Mouse (Mus musculus) cerebellum, postnatal 25 days (tissue): ENCODE results near the gene Mecr.

Experiments
- DNase-seq, 2 experiments: peaks; one replicate each; pipeline ENCODE4 v3.0.0; 2021; ENCODE audit warnings: mixed read lengths in 2 of 2

The Mecr gene

DNA sequence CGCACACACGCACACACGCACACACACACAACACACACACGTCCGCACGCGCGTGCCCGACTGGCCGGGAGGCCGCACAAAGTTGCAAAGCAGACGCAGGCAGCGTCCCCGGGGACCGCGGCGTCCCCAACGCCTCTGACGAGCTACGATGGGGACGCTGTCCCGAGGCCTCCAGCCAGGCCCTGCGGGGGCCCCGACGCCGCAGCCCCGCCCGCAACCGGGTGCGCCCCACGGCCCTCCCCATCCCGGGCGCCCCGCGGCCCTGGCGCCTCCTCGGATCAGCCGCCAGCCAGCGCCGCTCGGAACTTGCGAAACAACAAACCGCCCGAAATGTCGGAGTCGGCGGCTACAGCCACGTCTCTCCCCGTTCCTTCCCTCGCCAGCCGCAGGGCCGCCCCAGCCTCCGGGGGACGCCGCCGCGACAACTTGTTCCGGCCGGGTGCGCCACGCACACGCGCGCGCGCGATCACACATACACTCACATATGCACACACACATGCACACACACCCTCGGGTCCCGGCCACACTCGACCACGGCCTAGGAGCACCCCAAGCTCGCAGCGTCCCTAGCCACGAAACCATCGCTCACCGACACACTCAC lies 6.3 kb upstream of the Mecr start:
- DNase-seq, result peak; percentile 61 to 63

DNA sequence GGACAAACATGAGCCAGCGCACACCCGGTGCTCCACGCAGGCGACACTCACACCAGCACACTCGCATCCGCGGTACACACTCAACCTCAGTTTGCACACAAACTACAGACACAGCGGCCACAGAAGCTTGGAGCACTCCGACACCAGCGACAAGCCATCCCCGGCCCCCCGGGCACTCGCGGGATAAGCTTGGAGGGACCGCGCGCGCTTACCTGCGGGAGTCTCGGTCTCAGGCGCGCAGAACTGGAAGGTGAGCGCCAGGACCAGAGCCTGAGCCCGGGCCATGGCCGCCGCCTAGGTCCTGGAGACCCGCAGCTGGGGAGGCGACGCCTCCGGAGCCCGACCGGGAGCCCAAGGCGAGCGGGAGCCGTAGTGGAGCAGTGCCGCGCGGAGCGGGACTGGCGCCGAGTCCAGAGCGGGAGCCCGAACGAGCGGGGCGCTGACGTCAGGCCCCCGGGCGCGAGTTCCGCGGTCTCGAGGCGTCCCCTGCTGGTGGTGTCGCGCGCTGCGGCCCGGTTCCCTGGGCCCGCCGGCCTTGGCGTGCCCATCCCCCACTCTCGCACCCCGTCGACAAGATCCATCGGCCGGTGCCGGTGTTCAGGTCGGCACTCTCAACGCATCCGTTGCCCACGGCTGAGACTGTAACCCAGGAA lies 5.3 kb upstream of the Mecr start, which contains the start of gene Ptpru:
Ptpru (minus strand) TSS at position 417 of the 653 bp plus-strand sequence.
- peak; percentile 98 to 99 for DNase-seq

DNA sequence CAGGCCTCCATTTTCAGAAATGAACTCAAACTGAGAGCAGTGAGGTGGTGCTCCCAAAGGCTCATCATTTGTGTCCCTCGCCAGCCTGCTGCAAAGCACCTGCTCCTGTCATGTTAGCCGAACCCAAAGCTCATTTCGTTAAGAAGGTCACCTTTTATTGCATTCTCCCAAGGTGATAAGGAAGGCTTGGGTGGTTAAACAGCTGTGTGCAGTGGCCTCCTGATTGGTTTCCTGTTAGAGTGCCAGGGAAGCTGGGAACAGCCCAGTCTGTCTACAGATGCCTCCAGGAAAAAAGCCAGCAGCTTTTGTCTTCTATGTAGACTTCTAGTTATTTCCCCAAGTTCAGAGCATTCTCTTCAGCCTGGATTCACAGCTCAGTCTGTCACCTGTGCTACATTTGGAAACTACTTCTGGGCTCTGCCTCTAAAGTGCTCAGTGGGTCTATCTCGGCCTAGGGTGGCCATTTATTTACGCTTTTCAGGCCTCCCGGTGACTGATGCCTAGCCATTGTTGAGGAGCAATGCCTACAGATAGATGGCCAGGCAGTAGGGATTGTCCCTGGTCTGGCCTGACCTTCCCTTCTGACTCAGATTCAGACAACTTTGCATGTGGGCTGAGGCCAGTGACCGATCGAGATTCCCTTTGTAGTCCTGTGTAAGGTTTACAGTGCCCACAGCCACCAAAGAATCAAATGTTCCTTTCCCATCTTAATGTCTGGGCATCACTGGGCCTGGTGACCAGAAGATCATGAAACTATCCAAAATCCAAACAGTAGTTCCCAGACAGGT lies 2.9 kb downstream of the Mecr start:
- no peak for DNase-seq

DNA sequence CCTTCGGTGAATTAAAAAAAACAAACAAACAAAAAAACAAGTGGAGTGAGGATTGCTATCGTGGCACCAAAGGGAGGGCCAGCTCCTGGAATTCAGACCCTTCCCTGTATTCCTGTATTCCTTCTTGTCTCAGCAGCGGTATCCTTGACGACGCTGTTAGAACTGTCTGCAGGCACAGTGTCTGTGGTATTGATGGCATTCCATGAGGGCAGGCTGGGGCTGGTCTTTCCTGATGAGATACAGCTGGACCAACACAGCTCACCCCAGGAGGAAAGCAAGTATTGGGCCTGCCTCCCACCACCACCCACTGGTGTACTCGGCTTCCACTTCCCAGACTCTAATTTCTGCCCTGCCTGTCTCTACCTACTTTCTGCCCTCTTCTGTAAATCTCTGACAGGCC lies 4.8 kb downstream of the Mecr start:
- no peak for DNase-seq

DNA sequence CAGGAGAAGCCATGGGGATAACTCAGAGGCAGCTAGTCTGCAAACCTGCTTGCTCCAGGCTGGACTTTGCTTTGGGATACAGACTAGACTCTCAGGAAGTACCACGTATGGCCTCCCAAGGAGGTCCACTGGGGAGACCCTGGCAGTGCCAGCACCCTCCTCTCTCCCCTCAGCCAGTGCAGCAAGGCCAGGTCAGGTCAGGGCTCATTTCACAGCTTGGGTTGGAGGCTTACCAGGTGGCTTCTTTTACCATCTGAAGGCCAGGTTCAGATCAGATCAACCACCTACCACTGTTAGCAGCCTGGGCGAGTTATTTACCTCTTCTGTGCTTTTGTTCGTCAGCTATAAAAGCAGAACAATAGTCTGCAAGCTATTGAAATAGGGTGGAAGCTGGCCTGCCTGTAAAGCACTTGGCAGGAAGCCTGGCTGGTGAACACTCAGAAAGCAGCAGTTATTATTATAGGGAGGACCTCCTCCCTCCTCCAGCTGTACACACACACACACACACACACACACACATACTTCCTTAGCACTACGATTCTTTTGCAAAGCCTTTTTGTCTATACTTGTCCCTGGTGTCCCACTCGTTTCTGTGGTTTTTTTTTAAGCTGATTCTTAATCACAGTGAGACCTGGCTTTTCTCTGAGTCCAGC lies 6.8 kb downstream of the Mecr start:
- DNase-seq, result no peak

DNA sequence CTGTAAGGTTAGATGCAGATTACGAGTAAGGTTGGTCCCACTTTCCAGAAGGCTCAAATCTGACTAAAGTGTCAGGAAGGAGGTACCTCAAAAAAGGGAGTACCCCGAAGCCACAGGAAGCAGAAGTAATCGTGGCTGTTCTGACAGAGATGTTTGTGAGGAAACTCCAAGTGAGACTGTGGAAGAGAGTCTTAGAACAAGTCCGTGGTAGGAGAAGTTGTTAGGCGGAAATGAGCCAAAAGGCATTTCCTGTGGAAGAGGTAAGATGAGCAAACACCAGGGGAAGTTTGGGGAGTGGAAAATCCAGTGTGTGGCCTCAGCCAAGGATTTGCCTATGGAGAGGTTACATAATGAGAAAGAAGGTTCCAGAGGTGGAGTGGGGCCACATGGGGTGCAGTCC lies 11.7 kb downstream of the Mecr start:
- no peak for DNase-seq

DNA sequence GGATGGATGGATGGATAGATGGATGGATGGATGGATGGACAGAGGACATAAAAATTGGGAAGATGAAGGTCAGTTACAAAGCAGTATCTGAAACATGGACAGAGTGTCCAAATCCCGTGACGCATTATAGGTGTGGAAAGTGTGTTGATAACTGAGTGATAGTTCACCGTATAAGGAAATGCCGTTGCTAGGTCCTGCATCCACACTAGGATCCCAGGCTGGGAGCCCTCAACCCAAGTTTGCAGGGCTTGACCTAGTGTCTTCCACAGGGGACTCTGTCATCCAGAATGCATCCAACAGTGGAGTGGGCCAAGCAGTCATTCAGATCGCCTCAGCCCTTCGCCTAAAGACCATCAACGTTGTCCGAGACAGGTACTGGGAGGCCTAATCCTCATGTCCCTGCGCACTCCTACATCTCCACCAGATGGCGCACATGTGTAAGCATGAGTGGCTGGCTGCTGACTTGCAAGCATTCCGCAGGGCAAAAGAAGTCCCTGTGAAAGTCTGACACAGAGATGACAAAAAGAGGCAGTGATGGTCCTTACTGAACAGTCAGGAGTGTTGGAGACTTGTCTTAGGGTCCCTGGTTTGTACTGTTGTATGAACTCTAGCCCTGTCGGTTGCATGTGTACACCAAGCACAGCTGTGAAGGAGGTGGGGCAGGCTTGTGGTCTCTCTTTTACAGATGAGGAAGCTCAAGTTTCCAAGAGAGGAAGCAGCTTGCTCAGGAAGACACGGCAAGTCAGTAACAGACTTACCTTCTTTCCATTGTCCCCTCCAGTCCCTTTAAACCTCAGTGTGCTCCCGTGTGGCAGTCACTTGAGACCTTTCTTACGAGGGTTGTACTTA lies 17.4 kb downstream of the Mecr start:
- DNase-seq, result peak; percentile 79 to 89

DNA sequence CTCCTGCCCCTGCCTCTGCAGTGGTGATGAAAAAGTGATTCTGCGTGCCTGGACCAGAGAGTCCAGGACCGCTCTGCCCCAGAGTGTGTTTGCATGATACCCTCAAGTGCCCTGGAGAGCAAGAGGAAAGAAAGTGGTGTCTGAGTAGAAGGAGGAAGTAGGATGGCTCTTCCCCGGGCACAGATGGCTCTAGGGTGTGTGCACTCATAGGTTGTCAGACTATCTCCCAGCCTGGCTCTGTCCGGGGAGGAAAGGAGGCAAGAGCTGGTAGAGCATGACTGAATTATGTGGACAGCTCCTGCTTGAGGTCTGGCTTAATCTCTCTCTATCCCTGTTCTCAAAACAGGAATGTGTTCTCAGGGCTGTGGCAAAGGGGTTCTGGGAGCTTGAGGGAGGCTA lies 18.1 kb downstream of the Mecr start:
- no peak for DNase-seq

DNA sequence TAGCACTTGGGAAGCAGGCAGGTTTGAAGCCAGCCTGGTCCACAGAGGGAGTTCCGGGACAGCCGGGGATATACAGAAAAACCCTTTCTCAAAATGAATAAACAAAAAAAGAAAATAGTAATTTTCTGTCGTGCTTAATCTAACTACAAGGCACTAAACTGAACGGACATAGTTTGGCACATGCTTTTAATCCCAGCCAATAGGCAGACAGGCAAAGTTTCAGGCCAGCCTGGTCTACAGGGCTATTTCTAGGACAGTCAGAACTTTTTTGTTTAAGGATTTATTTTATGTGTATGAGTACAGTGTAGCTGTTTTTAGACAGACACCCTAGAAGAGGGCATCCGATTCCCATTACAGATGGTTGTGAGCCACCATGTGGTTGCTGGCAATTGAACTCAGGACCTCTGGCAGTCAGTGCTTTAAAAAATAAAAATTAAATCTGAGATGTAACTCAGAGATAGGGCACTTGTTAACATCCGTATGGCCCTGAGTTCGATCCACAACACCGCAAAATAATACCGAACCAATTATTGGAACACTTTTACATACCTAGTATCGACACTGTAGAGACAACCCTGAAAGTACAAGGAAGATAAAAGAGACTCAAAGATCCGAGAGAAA lies 29.5 kb downstream of the Mecr start:
- peak in 1 of 2 experiments; percentile 19 for DNase-seq

DNA sequence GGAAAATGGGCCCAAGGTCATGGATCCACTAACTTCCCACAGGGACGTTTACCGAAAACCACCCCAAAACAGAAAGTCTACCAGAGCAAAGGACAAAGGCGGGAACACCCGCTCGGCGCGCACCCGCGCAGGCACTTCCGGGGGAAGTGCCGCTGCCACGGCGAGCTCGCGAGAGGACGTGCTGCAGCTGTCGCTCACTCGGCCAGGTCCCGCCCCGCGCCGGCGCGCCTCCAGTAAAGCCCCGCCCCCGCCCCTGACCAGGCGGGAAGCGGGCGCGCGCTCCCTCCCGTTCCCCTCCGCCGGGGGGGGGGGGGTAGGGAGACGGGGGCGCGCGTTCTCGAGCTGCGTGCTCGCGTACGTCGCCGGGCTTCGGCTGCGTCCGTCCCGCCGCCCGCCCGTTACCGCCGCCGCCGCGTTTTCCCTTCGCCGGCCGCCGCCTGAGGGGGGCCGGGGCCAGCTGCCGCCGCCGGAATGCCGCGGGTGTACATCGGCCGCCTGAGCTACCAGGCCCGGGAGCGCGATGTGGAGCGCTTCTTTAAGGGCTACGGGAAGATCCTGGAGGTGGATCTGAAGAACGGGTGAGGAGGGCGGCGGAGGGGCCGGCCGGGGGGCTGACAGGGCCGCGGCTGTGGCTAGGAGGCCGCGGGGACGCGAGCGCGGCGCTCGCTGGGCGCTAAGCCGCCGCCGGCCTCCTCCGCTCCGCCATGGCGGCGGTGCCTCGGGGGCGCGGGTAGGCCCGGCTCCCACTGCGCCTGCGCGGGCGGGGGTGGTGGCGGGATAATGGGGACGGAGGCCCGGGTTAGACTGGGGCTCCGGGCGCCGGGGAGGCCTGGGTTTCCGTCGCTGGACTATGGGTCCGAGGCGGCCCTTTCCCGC lies 30.3 kb downstream of the Mecr start, which contains the start of gene Srsf4:
Srsf4 (plus strand) TSS at position 325 of the 876 bp plus-strand sequence.
- peak; percentile 94 to 98 for DNase-seq

DNA sequence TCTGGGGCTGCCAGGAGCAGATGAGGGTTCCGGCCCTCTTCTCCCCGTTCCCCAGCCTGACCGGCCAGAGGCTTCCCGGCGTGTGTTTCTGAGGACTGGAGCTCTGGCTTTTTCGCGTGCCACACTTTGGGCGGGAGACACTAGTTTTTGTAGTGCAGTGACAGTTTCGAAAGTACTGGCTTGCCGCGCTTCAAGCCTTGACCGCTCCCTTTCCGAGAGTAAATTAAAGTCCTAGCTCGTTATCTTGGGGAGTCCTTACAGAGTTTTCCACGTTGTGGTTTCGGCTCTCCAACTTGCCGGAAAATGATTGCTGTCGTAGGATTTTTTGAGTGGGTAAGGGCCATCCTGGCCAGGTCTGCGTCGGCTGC lies 30.9 kb downstream of the Mecr start:
- no peak for DNase-seq

DNA sequence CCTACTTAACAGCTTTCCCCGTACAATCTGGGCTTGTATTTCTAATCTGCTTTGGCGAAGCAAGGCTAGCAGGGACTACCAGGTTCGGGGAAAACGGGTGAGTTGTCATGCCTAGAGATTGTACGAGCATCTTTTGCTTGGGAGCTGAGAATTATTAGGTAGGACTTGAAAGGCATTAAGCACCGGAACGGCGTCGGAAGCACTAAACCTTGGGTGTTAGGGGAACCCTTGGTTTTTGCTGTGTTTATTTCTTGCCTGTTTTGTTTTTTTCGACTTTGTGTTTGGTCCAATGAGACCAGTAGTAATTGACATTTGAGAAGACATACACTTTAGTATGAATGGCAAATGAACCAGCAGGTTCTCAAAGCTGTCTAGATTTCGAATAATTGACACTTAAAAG lies 31.3 kb downstream of the Mecr start:
- DNase-seq, result peak in 1 of 2 experiments; percentile 18

DNA sequence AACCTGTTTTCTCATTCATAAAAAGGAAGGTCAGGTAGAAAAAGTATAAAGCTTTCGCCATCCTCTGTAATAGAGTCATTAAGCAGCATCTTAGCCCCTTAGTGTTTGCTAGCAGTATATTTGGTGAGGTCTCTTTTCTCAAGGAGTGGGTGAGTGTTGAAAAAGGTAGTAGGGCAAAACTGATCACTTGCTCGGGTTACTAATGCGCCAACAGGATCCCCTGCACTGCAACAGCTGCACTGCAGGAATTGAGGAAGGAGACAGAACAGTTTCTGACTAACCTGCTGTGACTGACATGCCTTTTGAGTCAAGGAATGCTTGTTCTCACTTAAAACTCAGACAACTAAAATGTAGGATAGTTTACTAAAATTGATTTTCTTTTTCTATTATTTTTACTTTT lies 32.0 kb downstream of the Mecr start:
- no peak for DNase-seq

DNA sequence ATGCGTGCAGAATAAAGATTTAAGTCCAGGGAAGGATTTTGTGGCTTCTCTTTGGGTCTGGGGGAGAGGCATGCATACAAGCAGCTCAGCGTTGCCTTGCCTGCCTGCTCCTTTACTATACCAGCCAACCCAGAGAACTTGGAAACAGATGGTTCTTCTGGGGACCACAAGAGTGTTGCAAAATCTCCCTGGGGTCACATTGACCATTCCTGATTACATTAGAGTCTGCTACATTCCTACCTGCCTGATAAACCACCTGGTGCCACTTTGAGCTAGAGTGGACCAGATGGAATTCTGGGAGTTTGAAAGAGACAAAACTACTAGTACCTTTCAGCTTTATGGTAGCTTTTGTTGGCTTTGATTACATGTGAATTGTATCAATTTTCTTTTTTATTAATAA lies 33.6 kb downstream of the Mecr start:
- no peak for DNase-seq

DNA sequence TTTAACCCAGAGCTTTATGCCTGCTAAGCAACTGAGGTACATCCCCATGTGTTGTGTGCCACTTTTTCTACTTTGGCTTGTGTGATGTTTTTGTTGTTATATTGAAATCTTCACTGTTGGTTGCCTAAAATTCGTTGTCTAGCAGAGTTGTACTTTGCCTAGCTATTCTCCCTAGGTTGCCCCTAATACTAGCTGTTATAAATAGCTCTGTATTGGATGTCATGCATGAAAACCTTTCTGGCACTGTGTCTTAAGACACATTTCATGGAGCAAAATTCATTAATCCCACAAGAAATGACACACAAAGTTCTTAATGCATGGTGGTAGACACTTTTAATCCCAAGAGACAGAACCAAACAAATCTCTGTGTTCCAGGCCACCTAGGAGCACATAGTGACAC lies 36.4 kb downstream of the Mecr start:
- no peak for DNase-seq

DNA sequence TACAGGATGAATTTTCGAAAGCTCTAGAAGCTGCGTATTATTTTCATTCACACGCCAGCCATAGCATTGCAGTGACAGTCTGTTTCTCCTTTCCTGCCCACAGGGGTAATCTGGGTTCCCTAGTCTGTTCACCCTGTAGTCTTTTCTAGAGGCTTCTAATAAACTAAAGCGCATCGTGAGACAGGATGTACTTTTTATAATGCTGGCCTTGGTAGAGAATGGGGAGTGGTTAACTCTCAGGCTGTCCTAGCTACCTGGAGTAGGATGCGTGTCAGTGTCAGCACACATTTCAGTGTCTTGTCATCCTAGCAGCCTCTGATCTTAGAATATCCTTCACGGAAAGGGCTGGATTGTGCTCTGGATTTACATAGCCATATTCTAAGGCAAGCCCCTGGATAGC lies 38.0 kb downstream of the Mecr start:
- DNase-seq, result no peak

DNA sequence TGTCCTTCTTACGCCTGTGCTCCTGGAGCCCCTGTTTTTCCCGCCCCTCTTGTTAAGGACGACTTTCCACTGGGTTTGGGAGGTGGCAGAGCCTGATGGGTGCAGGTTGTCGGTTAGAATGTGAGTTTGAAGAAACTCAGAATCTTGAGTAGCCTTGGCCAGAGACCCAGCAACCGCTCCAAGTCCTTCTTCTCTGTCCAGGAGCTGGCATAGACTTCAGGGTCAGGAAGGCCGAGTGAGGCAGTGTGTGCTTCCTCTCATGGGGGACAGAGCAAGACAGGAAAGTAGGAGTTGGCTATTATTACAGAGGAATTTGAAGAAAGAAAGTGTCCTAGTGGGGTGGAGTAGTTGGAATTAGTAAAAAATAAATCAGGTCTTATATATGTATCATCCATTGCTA lies 40.3 kb downstream of the Mecr start:
- no peak for DNase-seq

DNA sequence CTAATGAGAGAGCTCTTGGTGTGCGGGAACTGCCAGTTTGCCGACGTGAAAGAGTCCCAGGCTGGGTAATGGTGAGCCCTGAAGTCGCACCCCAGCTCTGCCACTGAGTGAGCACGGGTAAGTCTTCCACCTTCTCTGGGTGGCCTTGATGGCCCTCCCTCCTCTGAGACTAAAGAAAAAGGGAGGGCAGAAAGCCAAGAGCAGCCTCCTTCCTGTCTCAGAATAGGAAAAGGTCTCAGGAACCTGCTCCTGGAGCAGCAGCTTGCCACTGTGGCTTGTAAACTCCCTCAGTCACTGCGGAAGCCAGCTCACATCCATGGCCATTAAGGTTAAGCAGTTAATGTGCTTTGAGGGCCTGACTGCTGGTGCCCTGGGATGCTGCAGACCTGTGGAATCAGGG lies 42.1 kb downstream of the Mecr start:
- DNase-seq, result no peak

DNA sequence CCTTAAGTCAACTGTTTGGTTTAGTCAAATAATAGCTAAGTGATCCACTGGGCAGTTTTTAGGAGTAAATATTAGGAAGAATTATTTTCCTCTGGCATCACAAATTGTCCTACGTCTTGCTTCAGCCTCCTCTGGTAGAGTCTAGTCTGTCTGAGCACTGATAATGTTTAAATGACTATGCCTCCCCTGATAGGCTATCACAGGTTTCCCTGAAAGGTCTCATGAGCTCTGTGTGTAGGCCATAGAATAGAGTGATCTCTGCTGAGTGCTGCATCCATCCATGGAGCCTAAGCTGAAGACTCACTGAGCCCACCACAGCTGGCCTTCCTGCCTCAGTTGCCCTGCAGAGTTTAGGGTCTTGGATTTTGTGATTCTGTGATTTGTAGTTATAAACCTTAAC lies 45.3 kb downstream of the Mecr start:
- no peak for DNase-seq

DNA sequence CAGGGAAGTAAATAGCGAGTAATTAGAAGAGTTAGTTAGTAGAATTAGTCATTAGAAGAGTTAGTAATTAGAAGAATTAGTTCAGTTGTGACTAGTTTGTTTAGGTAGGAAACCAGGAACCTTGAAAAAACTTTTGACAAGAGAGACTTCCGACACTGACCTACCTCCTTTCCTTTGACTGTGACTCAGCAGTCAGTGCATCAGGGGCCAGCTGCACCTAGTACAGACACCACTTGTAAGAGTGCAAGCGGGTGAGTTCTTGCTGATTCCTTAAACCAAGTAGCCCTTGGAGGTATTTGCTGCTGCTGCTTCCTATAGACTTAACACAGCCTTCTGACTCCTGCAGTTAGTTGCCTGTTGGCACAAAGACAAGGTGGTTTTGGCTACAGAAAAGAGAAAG lies 47.4 kb downstream of the Mecr start:
- DNase-seq, result no peak

DNA sequence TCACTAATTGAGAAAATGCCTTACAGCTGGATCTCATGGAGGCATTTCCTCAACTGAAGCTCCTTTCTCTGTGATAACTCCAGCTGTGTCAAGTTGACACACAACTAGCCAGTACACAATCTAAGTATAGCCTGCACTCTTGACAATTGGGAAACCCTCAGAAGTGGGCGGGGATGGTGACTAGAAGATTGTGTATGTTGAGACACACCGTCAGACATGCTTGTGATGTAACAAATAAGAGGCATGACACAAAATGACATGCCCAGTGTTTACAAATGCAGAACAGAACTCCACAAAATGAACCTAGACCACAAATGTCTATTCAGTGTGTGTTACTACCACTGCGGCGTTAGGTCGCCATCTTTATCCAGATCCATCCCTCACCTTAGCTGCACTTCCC lies 53.8 kb downstream of the Mecr start:
- DNase-seq, result no peak
